Mouse (Mus musculus) adrenal gland, postnatal 0 days (tissue): ENCODE results near the gene Pth2. TPM values are rescaled to one million over a fixed set of nuclear protein-coding genes. Genes with fewer than 3 reads are reported as not detected.

ENCODE experiments used
- microRNA-seq: library from miRNA; unstranded; fragments of <30 nt; microRNA quantifications from one replicate; pipeline ENCODE4, GENCODE M21; 2016; ENCODE audit warnings: borderline replicate concordance; ENCODE audit not compliant: insufficient number of aligned reads
- polyA plus RNA-seq: library from polyadenylated mRNA; unstranded; fragments of >200 nt; fragmentation: Nextera tagmentation; extraction: Ambion mirVana; gene quantifications from 2 replicates; pipeline ENCODE4 v1.2.1, GENCODE M21; 2015

Gene Pth2
- not detected in 2 replicates for polyA plus RNA-seq

GRCm38 (mm10) chr7:45180896-45181477 lies at the start of gene Pth2:
Gene Pth2, plus strand, starts transcription at chr7:45180995.

GRCm38 (mm10) chr7:45135993-45136567 lies 44.7 kb upstream of the Pth2 start, which contains the start of the genes Gm45713 and Flt3l:
Gene Gm45713, minus strand, starts transcription at chr7:45136231.
Gene Flt3l, minus strand, starts transcription at chr7:45136432.

GRCm38 (mm10) chr7:45154096-45154992 lies 26.5 kb upstream of the Pth2 start, which contains the start of the genes Pih1d1 and Aldh16a1:
Gene Pih1d1, plus strand, starts transcription at chr7:45154303.
Gene Aldh16a1, minus strand, starts transcription at chr7:45154584.

GRCm38 (mm10) chr7:45163735-45164490 lies 16.9 kb upstream of the Pth2 start, which contains the start of gene Slc17a7:
Gene Slc17a7, plus strand, starts transcription at chr7:45163949.

GRCm38 (mm10) chr7:45179469-45179868 lies 1.3 kb upstream of the Pth2 start, which contains the start of gene Gfy:
Gene Gfy, minus strand, starts transcription at chr7:45179569.

GRCm38 (mm10) chr7:45204380-45205143 lies 23.8 kb downstream of the Pth2 start, which contains the start of gene Ccdc155:
Gene Ccdc155, minus strand, starts transcription at chr7:45204892.

GRCm38 (mm10) chr7:45211851-45212251 lies 31.1 kb downstream of the Pth2 start, which contains the start of gene Dkkl1:
Gene Dkkl1, minus strand, starts transcription at chr7:45212147.

GRCm38 (mm10) chr7:45215673-45216441 lies 35.1 kb downstream of the Pth2 start, which contains the start of gene Tead2:
Gene Tead2, plus strand, starts transcription at chr7:45215753.

Small RNA genes within 50 kb of the gene (microRNA-seq; reads per million reads assigned to microRNA genes)
- gene Mir7055: not detected

Other genes with a start within 250 kb of the Pth2 start
- 0.17 and 0.46 TPM in 2 replicates for gene Tsks, start 237.8 kb upstream of the Pth2 start, polyA plus RNA-seq
- 23.0 and 24.9 TPM in 2 replicates for gene Cpt1c, start 206.1 kb upstream of the Pth2 start, polyA plus RNA-seq
- gene Prmt1, start 194.4 kb upstream of the Pth2 start, polyA plus RNA-seq: 247 and 271 TPM in 2 replicates
- 56.9 and 79.7 TPM in 2 replicates for gene Irf3, start 183.3 kb upstream of the Pth2 start, polyA plus RNA-seq
- gene Bcl2l12, start 182.3 kb upstream of the Pth2 start, polyA plus RNA-seq: 16.6 and 25.4 TPM in 2 replicates
- gene Scaf1, start 164.6 kb upstream of the Pth2 start, polyA plus RNA-seq: 25.1 and 26.8 TPM in 2 replicates
- gene Rras, start 163.0 kb upstream of the Pth2 start, polyA plus RNA-seq: 69.9 and 80.5 TPM in 2 replicates
- 4.1 and 6.1 TPM in 2 replicates for gene Prr12, start 128.1 kb upstream of the Pth2 start, polyA plus RNA-seq
- 72.0 and 75.6 TPM in 2 replicates for gene Nosip, start 118.6 kb upstream of the Pth2 start, polyA plus RNA-seq
- gene Prrg2, start 118.3 kb upstream of the Pth2 start, polyA plus RNA-seq: 21.2 and 23.8 TPM in 2 replicates
- 173 and 202 TPM in 2 replicates for gene Rcn3, start 88.8 kb upstream of the Pth2 start, polyA plus RNA-seq
- gene Fcgrt, start 77.1 kb upstream of the Pth2 start, polyA plus RNA-seq: 193 and 264 TPM in 2 replicates
- gene Rps11, start 56.6 kb upstream of the Pth2 start, polyA plus RNA-seq: 1,100 and 1,135 TPM in 2 replicates
- 1,896 and 3,552 TPM in 2 replicates for gene Rpl13a, start 52.2 kb upstream of the Pth2 start, polyA plus RNA-seq
- gene Gm45713, start 44.8 kb upstream of the Pth2 start, polyA plus RNA-seq: 1.4 and 2.1 TPM in 2 replicates
- gene Flt3l, start 44.6 kb upstream of the Pth2 start, polyA plus RNA-seq: 6.1 and 11.0 TPM in 2 replicates
- 67.2 and 75.8 TPM in 2 replicates for gene Pih1d1, start 26.7 kb upstream of the Pth2 start, polyA plus RNA-seq
- 25.3 and 34.0 TPM in 2 replicates for gene Aldh16a1, start 26.4 kb upstream of the Pth2 start, polyA plus RNA-seq
- gene Slc17a7, start 17.0 kb upstream of the Pth2 start, polyA plus RNA-seq: 0.11 and 0.16 TPM in 2 replicates
- gene Gfy, start 1.4 kb upstream of the Pth2 start, polyA plus RNA-seq: not detected in 2 replicates
- gene Ccdc155, start 23.9 kb downstream of the Pth2 start, polyA plus RNA-seq: 0.30 and 0.47 TPM in 2 replicates
- gene Dkkl1, start 31.2 kb downstream of the Pth2 start, polyA plus RNA-seq: 1.6 and 1.8 TPM in 2 replicates
- gene Tead2, start 34.8 kb downstream of the Pth2 start, polyA plus RNA-seq: 28.7 and 32.9 TPM in 2 replicates
- 3.9 and 5.3 TPM in 2 replicates for gene Cd37, start 58.1 kb downstream of the Pth2 start, polyA plus RNA-seq
- 0.08 TPM in 1 of 2 replicates, not detected in the other for gene Slc6a16, start 60.1 kb downstream of the Pth2 start, polyA plus RNA-seq
- not detected in 2 replicates for gene Slc6a21, start 96.5 kb downstream of the Pth2 start, polyA plus RNA-seq
- 12.4 and 14.0 TPM in 2 replicates for gene Trpm4, start 152.8 kb downstream of the Pth2 start, polyA plus RNA-seq
- 0.54 and 1.4 TPM in 2 replicates for gene Hrc, start 154.3 kb downstream of the Pth2 start, polyA plus RNA-seq
- gene Ppfia3, start 186.0 kb downstream of the Pth2 start, polyA plus RNA-seq: 2.6 and 3.3 TPM in 2 replicates
- gene Lin7b, start 189.6 kb downstream of the Pth2 start, polyA plus RNA-seq: 3.1 and 3.2 TPM in 2 replicates
- gene Snrnp70, start 214.7 kb downstream of the Pth2 start, polyA plus RNA-seq: 67.6 and 113 TPM in 2 replicates
- gene Kcna7, start 224.7 kb downstream of the Pth2 start, polyA plus RNA-seq: 0.06 and 0.09 TPM in 2 replicates
- 0.44 and 0.46 TPM in 2 replicates for gene Ntf5, start 232.7 kb downstream of the Pth2 start, polyA plus RNA-seq
- gene Lhb, start 239.8 kb downstream of the Pth2 start, polyA plus RNA-seq: not detected in 2 replicates